Mouse (Mus musculus) heart, adult 2 months (tissue): ENCODE measurements around the gene D7Ertd443e.

Source experiments
- CTCF ChIP-seq: fragments of 200-600 bp; IDR thresholded peaks from 2 replicates; pipeline ENCODE4 v1.8.1; 2022; ENCODE audit warnings: antibody characterized with exemption, mild to moderate bottlenecking, moderate library complexity
- EP300 ChIP-seq: fragments of 200-500 bp; IDR thresholded peaks from 2 replicates; pipeline ENCODE4 v1.6.1; 2011; ENCODE audit warnings: low read depth, low read length, control low read depth; ENCODE audit not compliant: insufficient read depth
- POLR2A ChIP-seq: fragments of 200-500 bp; IDR thresholded peaks from 2 replicates; pipeline ENCODE4 v1.6.1; 2011; ENCODE audit warnings: mild to moderate bottlenecking, low read depth, low read length, control low read depth; ENCODE audit not compliant: insufficient read depth

DNA sequence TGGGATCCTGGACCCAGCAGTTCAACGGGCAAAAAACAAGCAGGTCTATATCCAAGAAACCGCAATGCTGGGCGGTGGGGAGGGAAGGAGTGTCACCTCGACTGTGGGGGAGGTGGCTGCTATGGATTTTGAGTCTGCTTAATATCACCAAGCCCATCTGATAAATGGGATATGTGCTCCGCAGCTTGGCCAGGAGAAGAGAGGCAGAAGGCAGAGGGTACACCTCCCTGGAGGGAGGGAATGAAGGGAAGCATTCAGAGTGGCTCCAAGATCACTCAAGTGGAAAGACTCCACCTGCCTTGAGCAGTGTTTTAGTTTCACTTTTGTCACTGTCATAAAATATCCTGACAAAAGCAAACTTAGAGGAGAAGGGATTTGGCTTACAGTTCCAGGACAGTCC is 112.5 kb downstream of the D7Ertd443e start:
- no peak for TF ChIP-seq CTCF
- TF ChIP-seq POLR2A: no peak
- TF ChIP-seq EP300: no peak
